Mouse (Mus musculus): ENCODE measurements around the gene AA792892. TPM values are rescaled to one million over a fixed set of nuclear protein-coding genes. Genes with fewer than 3 reads are reported as not detected.

The AA792892 gene
- total RNA-seq (2023) = not detected

GRCm38 (mm10) chr5:94339449-94339848, at the start of gene AA792892:
Gene AA792892, plus strand, starts transcription at chr5:94339749.

GRCm38 (mm10) chr5:94306696-94307095, 32.9 kb upstream of the AA792892 start, which contains the start of gene A430089I19Rik:
Gene A430089I19Rik, minus strand, starts transcription at chr5:94306796.

DNA sequence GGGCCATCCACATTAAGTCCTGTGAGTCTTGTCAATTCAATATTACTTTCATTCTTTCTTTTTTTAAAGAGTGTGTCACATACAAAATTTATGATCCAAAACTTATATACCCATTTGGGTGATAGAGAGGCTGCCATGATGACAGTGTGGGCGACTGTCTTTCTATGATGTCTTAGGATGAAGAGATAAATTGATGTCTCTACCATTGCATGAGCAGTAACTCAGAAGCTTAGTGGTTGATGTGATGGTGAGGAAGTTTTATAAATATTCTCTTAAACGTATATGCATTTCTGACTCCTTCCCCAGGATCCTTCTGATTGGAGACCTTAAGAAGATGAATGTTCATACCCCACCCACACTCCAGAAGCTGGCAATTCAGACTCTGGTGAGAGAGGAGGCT, 25.4 kb upstream of the AA792892 start, which contains the start of gene Gm6502:
Gene Gm6502, plus strand, starts transcription at position 301 of the 400 bp plus-strand sequence.

Other genes starting within 250 kb of the AA792892 start
- gene Gm3106, start 121.7 kb upstream of the AA792892 start, total RNA-seq (2023) = not detected
- gene A430089I19Rik, start 33.0 kb upstream of the AA792892 start, total RNA-seq (2023) = not detected
- not detected for gene Gm6502, start 25.3 kb upstream of the AA792892 start, total RNA-seq (2023)
- gene Gm7682, start 106.0 kb downstream of the AA792892 start, total RNA-seq (2023) = not detected
- not detected for gene Gm3139, start 186.5 kb downstream of the AA792892 start, total RNA-seq (2023)

All from neutrophil, adult 83 days (primary cell).